Mouse (Mus musculus) liver, postnatal 0 days (tissue): ENCODE data around the gene Gm15319.
"Not testable (repeated sequence)": the region's sequence is repeated elsewhere in the genome, so short reads cannot be mapped to it uniquely, and the experiment has no call there.

Experiments
- CTCF ChIP-seq: sonication (generic); IDR thresholded peaks from 2 replicates; pipeline ENCODE4 v1.5.1; 2016; ENCODE audit warnings: antibody characterized with exemption, low read depth
- EP300 ChIP-seq: IDR thresholded peaks from 2 replicates; pipeline ENCODE4 v1.6.1; 2016; ENCODE audit warnings: antibody characterized with exemption, low read depth, mild to moderate bottlenecking

- not testable (repeated sequence) for TF ChIP-seq CTCF, EP300
These were observed 65.0 kb downstream of the Gm15319 start for GRCm38 (mm10) chr8:20297939-20298505.
